Mouse (Mus musculus) adipocyte (in vitro differentiated cells): ENCODE measurements around the gene Cd209c.

Experiments
- DNase-seq: peaks from one replicate; pipeline ENCODE4 v3.0.0-alpha.2; 2016; ENCODE audit warnings: low spot score

Cd209c gene

GRCm38 (mm10) chr8:3954646-3955045, at the start of gene Cd209c:
Gene Cd209c, minus strand, starts transcription at chr8:3954746.
- no peak for DNase-seq

GRCm38 (mm10) chr8:3994219-3994618, 39.7 kb upstream of the Cd209c start:
- DNase-seq = no peak

- peak; percentile 7 for DNase-seq
Observed at GRCm38 (mm10) chr8:3956037-3956436, 1.5 kb upstream of the Cd209c start.

- DNase-seq = no peak
Observed at GRCm38 (mm10) chr8:3940023-3940422, 14.5 kb downstream of the Cd209c start.

- no peak for DNase-seq
Observed at GRCm38 (mm10) chr8:3926744-3927143, 27.8 kb downstream of the Cd209c start, which contains the start of gene Cd209b. Gene Cd209b, minus strand, starts transcription at chr8:3926844.
